Mouse (Mus musculus): ENCODE measurements at regions not wholly inside any gene's neighbourhood (a gene's known extent, or its start where the extent isn't known, plus 50 kb on each side); places are given as distances from the start of the nearest gene placed in this dataset.

DNA sequence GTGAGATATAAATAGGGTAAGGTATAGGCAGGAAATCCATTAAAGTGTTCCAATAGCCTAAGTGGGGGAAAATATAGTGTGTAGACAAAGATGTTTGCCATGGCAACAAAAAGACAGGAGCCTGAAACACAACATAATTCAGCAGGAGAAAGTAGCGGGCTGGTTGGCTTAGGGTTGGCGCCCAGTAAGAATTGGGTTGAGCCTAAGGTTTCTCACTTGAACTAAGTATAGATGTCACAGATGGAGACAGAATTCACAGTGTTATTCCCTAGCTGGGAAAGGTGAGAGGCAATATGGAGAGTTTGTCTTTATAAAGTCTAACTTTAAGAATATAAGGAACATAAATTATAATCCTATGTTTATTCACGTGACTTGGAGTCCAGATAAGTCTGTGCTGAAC lies 64.8 kb upstream of the Ogfrl1 start:
- no peak for ATAC-seq (ENCODE audit: poor library complexity, severe bottlenecking)

DNA sequence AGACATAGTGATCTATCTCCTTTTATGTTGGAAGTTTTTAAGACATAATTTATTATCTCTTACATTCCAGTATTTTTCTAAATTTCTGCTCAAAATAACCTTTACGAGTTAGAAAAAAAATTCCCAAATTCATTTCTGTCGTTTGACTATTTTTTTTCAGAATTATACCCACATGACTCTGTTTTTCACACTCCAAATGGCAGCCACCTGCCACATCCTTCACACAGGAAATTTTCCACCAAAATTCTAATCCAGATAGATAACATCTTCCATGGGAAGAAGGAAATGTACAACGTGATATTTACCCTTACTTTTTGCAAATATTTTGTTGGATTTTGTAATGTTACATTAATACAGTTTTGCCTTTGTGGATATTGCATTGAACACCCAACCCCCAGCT lies 66.5 kb upstream of the Ogfrl1 start:
- no peak for ATAC-seq (ENCODE audit: poor library complexity, severe bottlenecking)

DNA sequence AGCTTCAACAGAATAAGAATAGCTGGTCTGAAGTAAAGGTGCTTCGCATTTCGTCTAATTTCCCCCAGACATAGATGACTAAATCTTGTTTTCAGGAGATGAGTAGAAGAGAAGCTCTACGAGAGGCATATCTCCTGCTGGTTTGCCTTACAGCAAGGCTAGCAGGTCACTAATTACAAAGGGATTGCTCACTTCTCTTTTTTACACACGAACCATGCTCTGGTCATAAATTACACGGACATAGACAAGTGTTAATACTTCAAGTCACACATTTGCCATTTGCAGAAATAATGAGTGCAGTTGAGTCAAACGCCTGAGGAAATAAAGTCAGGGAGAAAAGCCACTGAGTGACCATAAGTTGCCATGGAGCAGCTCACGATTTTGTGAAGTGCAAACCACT lies 68.8 kb upstream of the Ogfrl1 start:
- peak; percentile 70 for ATAC-seq (ENCODE audit: poor library complexity, severe bottlenecking)

DNA sequence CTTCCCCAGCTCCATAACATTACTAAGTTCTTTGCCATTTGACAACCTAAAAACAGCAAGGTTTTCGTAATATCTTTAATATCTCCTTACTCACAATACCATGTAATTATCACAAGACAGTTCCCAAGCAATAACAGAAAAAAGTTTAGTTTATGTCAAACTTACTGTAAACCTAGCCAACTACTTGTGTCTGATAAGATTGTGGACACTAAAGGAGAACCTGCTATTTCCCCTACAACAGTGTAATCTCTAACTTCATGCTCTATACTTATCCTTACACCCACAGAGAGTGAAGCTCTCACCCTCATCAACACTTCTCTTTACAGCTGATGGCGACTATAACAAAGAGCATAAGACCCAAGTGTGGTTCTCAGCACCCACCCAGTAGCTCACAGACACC lies 69.8 kb upstream of the Ogfrl1 start:
- ATAC-seq (ENCODE audit: poor library complexity, severe bottlenecking): no peak

DNA sequence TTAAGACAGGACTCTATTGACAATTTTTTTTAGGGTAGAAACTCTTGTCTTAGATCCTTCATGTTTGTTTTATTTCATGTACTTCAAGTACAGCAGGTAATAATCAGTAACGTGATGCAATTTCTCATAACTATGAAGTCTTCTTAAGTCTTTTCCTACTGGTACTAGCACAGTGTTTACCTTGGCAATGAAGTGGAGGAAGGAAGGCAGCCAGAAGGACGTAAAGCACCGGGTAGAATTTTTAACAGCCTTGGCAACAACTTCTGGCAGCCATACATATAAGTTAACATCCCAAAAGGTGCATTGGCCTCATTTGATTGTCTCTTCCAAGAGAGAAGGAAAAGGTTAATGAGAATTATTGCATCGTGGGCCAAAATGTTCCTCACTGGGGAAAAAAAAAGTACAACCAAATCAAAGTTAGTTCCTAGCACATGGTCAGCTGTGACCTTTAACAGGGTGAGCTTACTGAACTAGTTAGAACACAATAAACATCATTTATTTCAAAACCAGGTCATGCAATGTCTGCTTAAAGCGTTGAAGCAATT lies 83.3 kb upstream of the Ogfrl1 start:
- no peak for ATAC-seq (ENCODE audit: poor library complexity, severe bottlenecking)

DNA sequence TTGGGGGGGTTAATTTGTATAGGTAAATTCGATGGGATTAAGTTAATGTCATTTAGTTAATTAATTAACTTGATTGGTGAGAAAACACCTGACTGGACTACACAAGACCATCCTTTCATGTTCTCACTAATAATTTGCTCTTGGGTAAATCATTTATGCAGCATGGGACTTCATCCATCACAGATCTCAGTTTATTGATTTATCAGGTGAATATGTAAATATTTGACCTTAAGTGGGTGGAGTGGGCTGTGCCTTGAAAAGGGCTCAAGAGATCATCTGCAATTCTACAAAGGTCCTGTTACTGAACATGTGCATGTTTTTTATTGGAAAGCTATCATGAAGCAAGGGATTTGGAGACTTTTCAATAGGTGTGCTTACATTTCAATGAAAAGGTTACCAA lies 87.0 kb upstream of the Ogfrl1 start:
- ATAC-seq (ENCODE audit: poor library complexity, severe bottlenecking): no peak

DNA sequence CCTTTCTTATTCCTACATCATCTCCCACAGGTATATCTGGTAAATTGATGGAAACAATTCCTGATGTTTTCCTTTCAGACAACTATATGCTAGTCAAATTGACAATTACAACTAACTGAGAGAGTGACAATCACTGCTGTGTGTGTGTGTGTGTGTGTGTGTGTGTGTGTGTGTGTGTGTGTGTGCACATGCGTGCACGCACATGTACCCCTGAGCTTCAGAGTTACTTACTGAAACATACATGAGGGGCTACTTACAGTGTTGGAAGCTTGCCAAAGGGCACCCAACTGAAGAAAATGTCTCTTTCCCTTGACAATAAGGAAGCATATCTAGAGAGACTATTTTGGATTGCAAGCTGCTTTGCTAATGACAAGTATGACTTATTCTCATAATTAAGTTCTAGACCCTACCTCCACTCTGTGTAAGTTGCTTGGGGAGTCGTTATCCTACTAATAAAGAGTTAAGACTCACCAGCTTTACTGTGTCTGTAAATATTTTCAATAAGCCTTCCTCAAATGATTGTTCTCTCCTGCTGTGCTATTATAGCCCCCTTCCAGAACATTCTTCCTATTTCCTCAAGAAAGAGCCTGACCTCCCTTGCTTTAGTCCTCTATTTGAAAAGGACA lies 87.7 kb upstream of the Ogfrl1 start:
- no peak for ATAC-seq (ENCODE audit: poor library complexity, severe bottlenecking)

DNA sequence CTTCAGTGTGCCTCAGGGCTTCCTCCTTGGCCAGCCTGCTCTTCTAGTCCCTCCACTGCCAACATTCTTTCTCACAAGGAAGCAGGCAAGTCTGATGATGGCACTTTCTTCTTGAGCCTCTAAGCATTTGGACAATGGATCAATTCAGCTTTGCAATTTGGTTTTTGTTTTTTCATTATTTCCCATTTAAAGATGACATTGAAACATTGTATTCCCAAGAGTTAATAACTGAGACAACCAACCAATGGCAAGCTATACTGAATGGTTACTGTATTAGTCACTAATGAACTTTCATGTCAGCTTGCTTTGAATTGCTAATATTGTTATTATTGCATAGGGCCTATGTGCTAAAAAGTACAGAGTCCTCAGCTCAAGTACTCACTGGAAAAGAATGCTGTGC lies 89.5 kb upstream of the Ogfrl1 start:
- no peak for ATAC-seq (ENCODE audit: poor library complexity, severe bottlenecking)

DNA sequence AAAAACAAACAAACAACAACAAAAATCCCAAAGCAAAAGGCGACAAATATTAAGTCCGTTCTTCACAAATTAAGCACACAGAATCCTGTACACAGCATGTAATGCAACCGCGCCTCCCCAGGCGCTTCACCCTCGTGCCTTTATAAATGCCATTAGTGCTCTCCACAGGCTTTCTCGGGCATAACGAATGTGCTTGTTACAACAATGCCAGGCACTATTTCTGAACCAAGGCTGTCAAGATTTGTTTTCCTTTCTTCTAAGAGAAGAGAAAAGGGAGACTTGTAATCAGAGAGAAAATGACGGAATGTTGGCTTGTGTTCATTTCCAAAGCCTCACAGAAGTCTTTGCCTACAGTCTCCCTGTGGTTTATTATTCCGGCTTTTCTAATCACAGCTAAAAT lies 93.1 kb upstream of the Ogfrl1 start:
- no peak for ATAC-seq (ENCODE audit: poor library complexity, severe bottlenecking)

DNA sequence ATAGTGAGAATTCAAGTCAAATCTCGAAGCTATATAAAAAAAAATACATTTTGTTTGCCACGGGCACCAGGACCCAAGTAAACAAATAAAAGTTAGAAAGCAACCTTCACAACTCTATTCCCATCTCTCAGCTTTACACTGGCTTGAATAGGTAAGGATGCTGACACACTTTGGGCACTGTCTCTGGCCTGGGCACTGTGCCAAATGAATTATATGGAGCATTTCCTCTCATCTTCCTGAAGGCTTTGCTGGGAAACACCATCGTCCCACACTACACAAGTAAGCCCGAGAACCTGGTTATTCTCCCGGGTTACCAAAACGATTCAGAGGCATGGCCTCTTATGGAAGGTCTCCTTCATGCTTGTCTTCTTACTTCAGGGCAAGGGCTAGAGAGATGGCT lies 93.5 kb upstream of the Ogfrl1 start:
- no peak for ATAC-seq (ENCODE audit: poor library complexity, severe bottlenecking)

DNA sequence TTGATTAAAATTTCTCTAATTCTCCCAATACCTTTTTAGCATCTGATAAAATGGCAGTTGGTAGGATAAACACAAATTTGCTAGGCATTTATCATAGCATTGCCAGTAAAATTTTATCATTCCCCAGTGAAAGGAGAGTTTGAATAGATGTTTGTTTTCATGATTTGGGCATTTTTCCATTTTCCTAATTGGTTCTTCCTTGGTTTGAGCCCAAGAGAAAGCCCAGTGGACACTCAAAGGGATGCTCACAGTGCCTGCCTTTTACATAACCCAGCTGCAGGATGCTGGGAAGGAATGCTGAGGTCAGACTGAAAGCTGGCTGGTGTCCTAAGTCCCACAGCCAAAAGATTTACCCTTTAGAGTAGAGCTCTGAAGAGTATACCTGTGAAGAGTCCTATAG lies 95.4 kb upstream of the Ogfrl1 start:
- no peak for ATAC-seq (ENCODE audit: poor library complexity, severe bottlenecking)

DNA sequence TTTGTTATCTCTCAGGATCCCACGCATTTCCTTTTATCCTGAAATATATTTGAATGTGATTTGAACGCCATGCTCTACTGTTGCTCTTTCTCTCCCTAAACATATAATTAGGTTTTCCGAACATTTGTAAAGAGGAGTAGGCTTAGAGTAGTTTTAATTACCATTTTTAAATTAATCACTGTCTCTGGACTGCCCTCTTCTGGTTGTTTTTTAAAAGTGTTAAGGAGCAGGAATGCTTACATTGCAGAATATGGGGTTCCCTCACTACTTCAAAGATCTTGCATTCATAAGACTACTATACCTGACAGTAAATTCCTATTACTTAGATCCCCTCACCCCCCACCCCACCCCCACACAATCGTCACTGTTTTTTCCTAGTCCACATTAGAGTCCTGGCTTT lies 97.8 kb upstream of the Ogfrl1 start:
- peak; percentile 69 for ATAC-seq (ENCODE audit: poor library complexity, severe bottlenecking)

DNA sequence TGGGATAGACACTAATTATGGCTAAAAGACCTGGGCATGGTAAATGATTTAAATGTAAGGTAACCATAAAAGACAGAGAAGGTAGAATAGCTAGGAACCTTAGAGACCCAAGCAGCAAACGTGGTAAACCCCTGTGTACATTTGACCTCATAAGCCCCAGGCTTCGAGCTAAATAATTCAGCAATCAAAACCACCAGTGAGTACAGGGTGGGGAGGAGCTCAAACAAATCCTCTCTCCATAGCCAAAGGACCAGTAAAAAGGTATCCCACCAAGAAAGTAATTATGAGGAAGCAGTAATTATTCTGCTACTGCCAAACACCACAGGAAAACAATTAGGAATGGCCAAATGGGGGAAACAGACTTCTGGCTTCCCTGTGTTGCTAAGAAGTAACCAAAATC lies 122.5 kb upstream of the Ogfrl1 start:
- no peak for ATAC-seq (ENCODE audit: poor library complexity, severe bottlenecking)

DNA sequence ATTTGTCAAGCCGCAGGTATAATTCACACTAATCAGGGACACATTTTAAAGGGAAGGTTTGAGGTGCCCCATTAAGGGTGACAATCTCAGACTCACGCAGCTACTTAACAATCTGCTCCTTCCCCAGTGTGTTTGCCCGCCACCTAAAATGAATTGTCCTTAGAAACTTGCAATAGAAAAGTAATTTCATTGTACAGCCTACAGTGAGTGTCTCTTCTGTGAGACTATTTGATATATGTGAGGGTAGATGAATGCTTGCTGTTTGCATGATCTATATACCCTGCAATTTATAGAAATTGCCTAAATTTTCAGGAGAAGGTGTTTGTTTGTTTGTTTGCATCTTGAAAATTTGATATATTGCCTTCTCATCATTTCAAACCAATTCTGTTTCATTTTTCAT lies 135.1 kb upstream of the Ogfrl1 start:
- no peak for ATAC-seq (ENCODE audit: poor library complexity, severe bottlenecking)

DNA sequence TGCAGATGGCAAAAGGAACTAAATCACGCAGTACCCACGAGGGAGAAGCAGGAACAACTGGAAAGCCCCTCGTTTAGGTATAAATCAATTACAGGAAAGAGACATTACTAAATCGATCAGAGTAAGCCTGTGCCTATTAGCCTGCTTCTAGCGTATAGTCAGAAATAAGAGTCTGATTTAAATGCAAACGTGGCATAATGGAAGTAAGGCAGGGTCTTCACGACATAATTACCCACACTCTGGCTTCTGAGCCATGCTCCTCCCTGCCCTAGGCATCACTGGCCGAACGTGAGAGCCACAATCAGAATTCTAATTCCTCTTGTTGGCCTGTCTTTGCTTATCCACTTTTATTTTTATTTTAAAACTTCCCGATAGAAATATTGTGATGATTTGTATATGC lies 139.0 kb upstream of the Ogfrl1 start:
- ATAC-seq (ENCODE audit: poor library complexity, severe bottlenecking): no peak

DNA sequence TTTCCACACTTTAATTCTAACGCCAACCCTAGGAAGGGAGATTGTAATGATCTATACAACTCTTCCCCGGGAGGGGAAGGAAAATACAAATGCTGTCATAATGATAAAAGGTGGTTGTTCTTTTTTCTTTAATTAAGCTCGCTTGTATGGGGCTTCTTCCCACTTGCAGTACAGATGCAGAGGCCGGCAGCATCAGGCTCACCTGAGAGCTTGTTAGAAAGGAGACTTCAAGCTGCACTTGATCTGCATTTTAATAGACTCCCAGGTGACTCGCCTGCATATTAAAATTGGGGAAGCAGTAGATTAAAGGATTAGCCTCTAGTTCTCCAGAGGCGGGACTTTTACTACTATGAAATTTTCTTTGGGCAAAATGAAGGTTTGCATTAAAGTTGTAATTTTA lies 140.8 kb upstream of the Ogfrl1 start:
- no peak for ATAC-seq (ENCODE audit: poor library complexity, severe bottlenecking)

DNA sequence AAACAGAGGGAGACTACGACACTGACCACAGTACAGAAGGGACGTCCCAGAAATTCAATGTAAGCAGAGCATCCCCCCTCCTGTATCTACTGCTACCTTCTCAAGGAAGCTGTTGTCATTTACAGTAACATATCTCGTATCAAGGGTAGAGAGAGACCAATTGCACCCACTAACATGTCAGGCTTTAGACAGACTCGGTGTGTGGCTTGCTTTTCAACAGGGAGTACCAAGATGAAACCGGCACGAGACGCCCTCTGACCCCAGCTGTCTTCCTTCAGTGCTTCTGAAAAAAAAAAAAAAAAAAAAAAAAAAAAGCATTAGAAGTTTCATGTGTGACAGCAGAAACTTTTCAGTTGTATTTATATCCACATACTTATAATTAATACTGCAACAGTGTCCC lies 143.0 kb upstream of the Ogfrl1 start:
- no peak for ATAC-seq (ENCODE audit: poor library complexity, severe bottlenecking)

DNA sequence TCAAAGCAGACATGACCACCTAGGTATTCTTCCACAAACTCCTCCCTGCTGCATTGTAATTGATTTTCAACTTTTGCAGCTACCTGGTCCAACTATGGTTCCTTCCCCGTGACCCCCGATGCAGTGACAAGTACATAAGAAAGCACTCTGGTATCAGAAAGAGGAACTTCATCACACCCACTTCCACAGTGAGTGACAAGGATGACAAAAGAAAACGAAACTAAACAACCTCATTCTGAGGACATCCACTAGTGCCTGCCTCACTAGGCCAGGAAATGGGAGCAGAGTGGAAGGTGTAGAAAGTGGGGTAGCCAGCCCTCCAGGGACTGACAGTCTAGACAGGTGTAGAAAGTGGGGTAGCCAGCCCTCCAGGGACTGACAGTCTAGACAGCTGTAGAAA lies 158.2 kb upstream of the Ogfrl1 start:
- ATAC-seq (ENCODE audit: poor library complexity, severe bottlenecking): peak; percentile 90

DNA sequence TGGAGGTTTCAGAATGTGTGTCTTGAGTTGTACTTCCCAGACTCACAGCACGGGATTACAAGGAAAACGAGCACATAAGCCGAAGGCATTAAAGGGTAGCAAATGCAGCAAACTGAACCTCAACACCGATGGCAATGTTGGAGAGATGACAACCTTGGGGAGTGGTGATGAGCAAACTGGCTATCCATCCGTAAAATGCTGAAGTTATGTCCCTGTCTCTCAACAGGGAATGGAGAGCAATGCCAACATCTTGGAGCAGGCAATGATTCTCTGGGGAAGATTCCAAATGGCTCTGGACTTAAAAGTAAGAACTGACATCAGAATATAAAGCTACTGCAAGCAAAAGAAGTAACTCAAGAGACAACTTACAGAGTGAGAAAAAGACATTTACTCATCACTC lies 170.5 kb upstream of the Ogfrl1 start:
- no peak for ATAC-seq (ENCODE audit: poor library complexity, severe bottlenecking)

DNA sequence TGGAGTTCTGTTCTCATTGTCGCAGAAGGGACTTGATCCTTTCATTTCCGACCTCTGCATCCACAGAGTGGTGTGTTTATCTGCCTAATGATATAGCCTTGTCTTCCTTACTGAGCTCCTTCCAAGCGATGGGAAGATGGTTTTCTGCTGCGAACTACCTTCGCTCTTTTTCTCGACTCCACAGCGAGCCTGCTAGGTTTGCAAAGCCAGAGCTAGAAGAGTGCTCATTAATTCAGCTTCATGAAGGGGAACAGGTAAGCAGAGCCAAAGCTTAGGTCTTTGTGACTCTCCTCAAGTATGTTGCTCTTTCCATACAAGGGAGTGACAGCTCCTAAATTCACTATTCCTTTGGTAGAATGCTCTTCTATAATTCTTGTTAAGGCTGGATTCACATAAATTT lies 176.9 kb upstream of the Ogfrl1 start:
- ATAC-seq (ENCODE audit: poor library complexity, severe bottlenecking): no peak

DNA sequence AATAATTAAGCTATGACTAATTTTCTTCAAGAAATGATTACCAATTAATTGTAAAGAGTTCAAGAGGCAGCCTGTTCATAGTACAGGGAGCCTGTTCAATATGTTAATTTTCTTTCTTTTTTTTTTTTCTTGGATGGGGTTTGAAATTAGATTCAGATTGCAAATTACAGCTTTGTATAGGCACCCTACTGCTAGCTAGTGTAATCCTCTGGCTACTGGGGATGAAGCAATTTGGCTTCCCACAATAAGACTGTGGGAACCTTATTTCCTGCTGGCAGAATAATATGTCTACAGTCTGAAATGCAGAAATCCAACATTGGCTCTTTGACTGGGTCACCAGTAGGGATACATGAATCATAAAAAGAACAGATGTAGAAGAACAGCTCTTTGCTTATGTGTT lies 177.4 kb upstream of the Ogfrl1 start:
- no peak for ATAC-seq (ENCODE audit: poor library complexity, severe bottlenecking)

DNA sequence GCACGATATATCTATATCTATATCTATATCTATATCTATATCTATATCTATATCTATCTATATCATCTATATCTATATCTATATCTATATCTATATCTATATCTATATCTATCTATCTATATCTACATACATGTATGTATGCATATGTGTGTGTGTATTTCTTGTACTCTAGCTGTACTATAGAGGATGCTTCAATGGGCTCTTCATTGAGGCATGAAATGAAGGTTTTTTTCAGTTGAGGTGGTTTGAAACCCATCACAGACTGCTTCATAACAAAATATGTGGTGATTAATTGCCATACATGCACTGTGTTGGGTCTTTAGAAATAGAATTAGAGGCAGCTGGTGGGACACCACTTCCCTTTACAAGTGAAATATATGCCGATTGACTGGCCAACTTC lies 177.9 kb upstream of the Ogfrl1 start:
- no peak for ATAC-seq (ENCODE audit: poor library complexity, severe bottlenecking)

DNA sequence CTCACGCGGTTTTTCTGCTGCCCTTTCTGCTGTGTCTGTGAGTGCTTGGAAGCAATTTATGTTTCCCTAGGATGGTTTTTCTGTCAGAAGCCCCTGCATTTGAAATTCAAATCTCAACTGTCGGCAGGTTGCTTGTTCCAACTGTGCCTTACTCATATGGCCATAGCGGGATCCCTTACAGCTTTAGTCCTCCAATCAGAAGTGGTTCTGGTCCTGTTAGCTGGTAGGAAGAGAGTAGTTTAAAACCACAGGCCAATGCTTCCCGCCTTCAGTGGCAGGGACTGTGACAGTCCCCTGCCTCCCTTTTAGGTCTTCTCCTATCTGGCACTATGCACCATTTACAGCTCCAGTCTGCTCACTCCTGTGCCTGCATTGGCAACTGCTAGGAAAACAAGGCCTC lies 178.6 kb upstream of the Ogfrl1 start:
- ATAC-seq (ENCODE audit: poor library complexity, severe bottlenecking): no peak

Data from megakaryocyte, adult 5-6 weeks (primary cell).